Mouse (Mus musculus) cortical plate, adult 2 months (tissue): ENCODE measurements around the gene Plscr2.

ENCODE experiments used
- CTCF ChIP-seq: fragments of 200-500 bp; IDR thresholded peaks from 2 replicates; pipeline ENCODE4 v1.5.1; 2011; ENCODE audit warnings: mild to moderate bottlenecking, control low read depth, low read length; ENCODE audit not compliant: insufficient read depth; ENCODE audit errors: extremely low read depth
- POLR2A ChIP-seq: fragments of 200-500 bp; IDR thresholded peaks from 2 replicates; pipeline ENCODE4 v1.6.1; 2011; ENCODE audit warnings: mild to moderate bottlenecking, low read length, control low read depth; ENCODE audit not compliant: insufficient read depth; ENCODE audit errors: extremely low read depth

DNA sequence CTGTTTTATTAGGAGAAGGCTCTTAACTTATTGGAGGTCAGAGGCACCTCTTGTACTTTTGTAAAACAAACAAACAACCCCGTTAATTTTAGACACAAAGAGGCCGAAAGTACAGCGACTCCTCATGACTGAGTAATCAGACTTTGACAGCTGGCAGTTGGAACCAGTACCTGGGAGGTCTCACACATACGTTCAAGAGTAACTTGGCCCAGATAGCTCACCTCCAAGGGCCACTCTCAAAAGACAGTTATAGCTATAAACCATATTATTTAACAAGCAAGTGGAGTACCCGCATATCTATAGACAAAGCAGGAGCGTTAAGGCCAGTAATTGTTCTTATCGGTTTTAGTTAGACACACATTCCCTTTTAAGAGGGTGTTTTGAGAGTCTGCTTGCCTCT lies 958 bp downstream of the Plscr2 start:
- TF ChIP-seq CTCF: no peak
- TF ChIP-seq POLR2A: no peak
